In the genomic region with DNA sequence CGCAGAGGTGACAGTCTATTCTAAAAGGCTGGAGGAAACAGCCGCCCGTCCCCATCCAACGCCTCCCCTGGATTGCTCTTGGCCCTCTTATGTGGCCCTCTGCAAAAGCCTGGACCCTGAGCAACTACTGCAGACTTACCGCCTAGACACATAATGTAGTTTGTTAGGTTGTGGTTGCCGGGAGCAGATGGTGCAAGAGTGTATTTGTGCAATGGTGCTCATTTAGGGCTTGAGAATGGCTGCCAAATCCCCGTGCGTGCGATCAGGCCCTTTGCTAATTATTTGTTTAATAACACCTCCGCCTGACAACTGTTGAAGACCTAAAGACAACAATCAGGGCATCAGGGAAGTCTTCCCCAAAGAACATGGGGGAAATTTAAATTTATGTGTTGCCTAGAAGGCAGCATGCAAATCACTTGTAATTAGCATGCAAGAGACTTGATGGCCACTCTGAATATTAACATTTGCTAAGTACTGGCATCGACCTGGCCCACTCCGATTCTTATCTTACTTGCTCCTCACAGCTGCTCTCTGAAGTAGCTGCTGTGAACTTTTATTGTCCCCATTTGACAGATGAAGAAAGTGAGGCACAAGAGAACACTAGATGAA, we compare ENCODE assay signal across 14 mouse cellular contexts.
DNase-seq lines count a peak whose midpoint lies in the region; ATAC-seq and TF ChIP-seq lines count a peak whose summit lies in the region.
"Had no signal": no experiment of that assay in that cellular context is flagged by ENCODE, and none has a peak within 500 bp of the region (broad histone marks: within the 10 kb centered on the region; RNA-seq: fewer than 3 reads in every experiment).

No protein-coding gene starts in this region.

- H3K4me3 ChIP-seq in forebrain, embryonic 13.5 days: no peak overlapping the region
- no peak overlapping the region for H3K4me3 ChIP-seq in forebrain, embryonic 10.5 days
- H3K4me3 ChIP-seq in embryonic facial prominence, embryonic 10.5 days: no peak overlapping the region
- no peak overlapping the region for H3K4me3 ChIP-seq in lung, postnatal 0 days (ENCODE audit: low read depth, low read length)

- no peaks in the 10 kb centered on the region for H3K9me3 ChIP-seq in forebrain, embryonic 13.5 days (replicated peaks)
- no peaks in the 10 kb centered on the region for H3K9me3 ChIP-seq in forebrain, embryonic 10.5 days
- H3K9me3 ChIP-seq in embryonic facial prominence, embryonic 10.5 days: no peaks in the 10 kb centered on the region
- no peaks in the 10 kb centered on the region for H3K9me3 ChIP-seq in lung, postnatal 0 days (ENCODE audit: low read length)

- H3K27ac ChIP-seq in forebrain, embryonic 13.5 days: peak overlapping the region; percentile 57
- H3K27ac ChIP-seq in forebrain, embryonic 10.5 days: no peak overlapping the region
- H3K27ac ChIP-seq in embryonic facial prominence, embryonic 10.5 days (replicated peaks): no peak overlapping the region
- H3K27ac ChIP-seq in lung, postnatal 0 days (ENCODE audit: low read length): no peak overlapping the region

- H3K27me3 ChIP-seq in forebrain, embryonic 13.5 days: 0 out of 2 replicates have a peak, but pooled peaks cover 6% of the 10 kb centered on the region
- no peaks in the 10 kb centered on the region for H3K27me3 ChIP-seq in forebrain, embryonic 10.5 days (ENCODE audit: poor library complexity, severe bottlenecking)
- no peaks in the 10 kb centered on the region for H3K27me3 ChIP-seq in embryonic facial prominence, embryonic 10.5 days (replicated peaks; ENCODE audit: low read depth, poor library complexity, severe bottlenecking)
- no peaks in the 10 kb centered on the region for H3K27me3 ChIP-seq in lung, postnatal 0 days (replicated peaks; ENCODE audit: insufficient read depth, low read length)

- H3K4me2 ChIP-seq in forebrain, embryonic 13.5 days: 0 out of 2 replicates have a peak overlapping the region, but pooled peaks have one; percentile 10
- no peak overlapping the region for H3K4me2 ChIP-seq in lung, postnatal 0 days (replicated peaks; ENCODE audit: low read depth, low read length)
- H3K4me2 ChIP-seq: lung, embryonic 14.5 days had no signal

- ATAC-seq in forebrain, embryonic 13.5 days: peak; percentile 87
- no peak for ATAC-seq in lung, postnatal 0 days

- 57% methylated on average over 12 of the region's 12 CpGs for WGBS in forebrain, embryonic 13.5 days
- WGBS in forebrain, embryonic 10.5 days: 88% methylated on average over 12 of the region's 12 CpGs
- 90% methylated on average over 12 of the region's 12 CpGs for WGBS in embryonic facial prominence, embryonic 10.5 days
- 66% methylated on average over 12 of the region's 12 CpGs for WGBS in lung, postnatal 0 days

- no peak for TF ChIP-seq POLR2A in brain, embryonic 14.5 days (IDR thresholded peaks at IDR 0.05; ENCODE audit: borderline replicate concordance, extremely low read depth, insufficient read depth, insufficient read length, poor library complexity, severe bottlenecking)

- DNase-seq in forebrain, embryonic 10.5 days (ENCODE audit: extremely low spot score, low spot score): no peak
- DNase-seq in brain, embryonic 14.5 days (ENCODE audit: low read depth): peak; percentile 95
- peak; percentile 28 for DNase-seq in gonadal fat pad, adult 2 months (ENCODE audit: low read depth)
- DNase-seq in layer of hippocampus, adult 9-11 months: peak; percentile 77
- DNase-seq in spleen, postnatal 4 days (ENCODE audit: low spot score in 2 of 2): no peak
- DNase-seq in embryonic facial prominence, embryonic 10.5 days (ENCODE audit: low spot score): no peak
- DNase-seq in lung, postnatal 0 days (ENCODE audit: low spot score): no peak
- DNase-seq: embryo, embryonic 11 days; heart, adult 11 months; kidney, adult 9 months; kidney, postnatal 4 days; lung, embryonic 14.5 days; thymus, postnatal 4 days had no signal

- H3K4me1 ChIP-seq in forebrain, embryonic 13.5 days: peaks cover 22% of the 10 kb centered on the region
- H3K4me1 ChIP-seq in forebrain, embryonic 10.5 days: no peaks in the 10 kb centered on the region
- H3K4me1 ChIP-seq in embryonic facial prominence, embryonic 10.5 days: no peaks in the 10 kb centered on the region
- no peaks in the 10 kb centered on the region for H3K4me1 ChIP-seq in lung, postnatal 0 days (ENCODE audit: insufficient read depth, low read depth, low read length)

- H3K36me3 ChIP-seq in forebrain, embryonic 13.5 days (ENCODE audit: poor library complexity, severe bottlenecking): no peaks in the 10 kb centered on the region
- no peaks in the 10 kb centered on the region for H3K36me3 ChIP-seq in forebrain, embryonic 10.5 days (replicated peaks)
- no peaks in the 10 kb centered on the region for H3K36me3 ChIP-seq in embryonic facial prominence, embryonic 10.5 days (replicated peaks)
- H3K36me3 ChIP-seq in lung, postnatal 0 days (ENCODE audit: insufficient read depth, low read length): no peaks in the 10 kb centered on the region

- TF ChIP-seq CTCF in brain, embryonic 14.5 days (IDR thresholded peaks at IDR 0.05; ENCODE audit: borderline replicate concordance, extremely low read depth, insufficient read depth, insufficient read length): no peak
- no peak for TF ChIP-seq CTCF in lung, postnatal 0 days (IDR thresholded peaks at IDR 0.05)

- no peak overlapping the region for H3K9ac ChIP-seq in forebrain, embryonic 13.5 days
- H3K9ac ChIP-seq in lung, postnatal 0 days (replicated peaks; ENCODE audit: low read depth): no peak overlapping the region
- H3K9ac ChIP-seq: lung, embryonic 14.5 days had no signal

- TF ChIP-seq EP300 in lung, postnatal 0 days (IDR thresholded peaks at IDR 0.05): no peak

Comparison
In these comparisons a context has a peak if more than half of its experiments do, and no peak if none do; other contexts are left out.
1. DNase-seq: peak in brain, embryonic 14.5 days (single experiment), gonadal fat pad, adult 2 months (single experiment) and layer of hippocampus, adult 9-11 months (single experiment); none in forebrain, embryonic 10.5 days (single experiment), spleen, postnatal 4 days (0 of 2), embryonic facial prominence, embryonic 10.5 days (single experiment) and lung, postnatal 0 days (single experiment).